35 mouse cellular contexts compared by ENCODE assay signal in genomic region chr13:49762208-49762607, GRCm38 (mm10). TPM values are rescaled to one million over a fixed set of nuclear protein-coding genes. Genes with fewer than 3 reads are reported as not detected.
DNase-seq lines count a peak whose midpoint lies in the region; ATAC-seq and TF ChIP-seq lines count a peak whose summit lies in the region.
"Had no signal": no experiment of that assay in that cellular context is flagged by ENCODE, and none has a peak within 500 bp of the region (broad histone marks: within the 10 kb centered on the region; RNA-seq: fewer than 3 reads in every experiment).

No protein-coding gene starts in this region.

- H3K79me2 ChIP-seq in heart, adult 2 months (replicated peaks; ENCODE audit: control insufficient read depth, insufficient read depth, low read length), result no peaks in the 10 kb centered on the region
- no peaks in the 10 kb centered on the region for H3K79me2 ChIP-seq in C2C12 (ENCODE audit: control insufficient read depth, insufficient read depth)

- no peak overlapping the region for H3K9ac ChIP-seq in heart, adult 2 months (ENCODE audit: low read depth, low read length)
- H3K9ac ChIP-seq in kidney, embryonic 14.5 days (ENCODE audit: low read depth, low read length), result no peak overlapping the region
- H3K9ac ChIP-seq: embryonic facial prominence, embryonic 13.5 days; forebrain, embryonic 12.5 days; forebrain, embryonic 15.5 days; heart, embryonic 12.5 days; heart, embryonic 15.5 days; hindbrain, embryonic 14.5 days had no signal

- H3K36me3 ChIP-seq in heart, adult 2 months (ENCODE audit: control insufficient read depth, insufficient read depth, low read length), result no peaks in the 10 kb centered on the region
- no peaks in the 10 kb centered on the region for H3K36me3 ChIP-seq in C2C12 (ENCODE audit: control insufficient read depth, insufficient read depth)
- H3K36me3 ChIP-seq in kidney, embryonic 14.5 days (ENCODE audit: control insufficient read depth, insufficient read depth, low read length), result no peaks in the 10 kb centered on the region
- H3K36me3 ChIP-seq: embryonic facial prominence, embryonic 10.5 days; embryonic facial prominence, embryonic 13.5 days; forebrain, embryonic 12.5 days; forebrain, embryonic 15.5 days; heart, embryonic 12.5 days; heart, embryonic 15.5 days had no signal

- ATAC-seq in kidney, embryonic 14.5 days (ENCODE audit: low FRiP score, low TSS enrichment), result no peak
- ATAC-seq: CD4-positive, CD25-positive, alpha-beta regulatory T cell, adult 4 months; forebrain, embryonic 15.5 days; hindbrain, postnatal 0 days; inflammation-experienced regulatory T-cells, adult 6 months; intestine, embryonic 16.5 days had no signal

- intact Hi-C loops in heart, adult 2 months (cut with DNase I), result no loop called here

- no peak for TF ChIP-seq EP300 in heart, adult 2 months (IDR thresholded peaks at IDR 0.05; ENCODE audit: insufficient read depth, low read depth, low read length)

- H3K79me3 ChIP-seq in C2C12 (ENCODE audit: low read depth), result no peaks in the 10 kb centered on the region

- no peak overlapping the region for H3ac ChIP-seq in C2C12 (ENCODE audit: control insufficient read depth, insufficient read length, low read depth)

- H3K4me3 ChIP-seq in heart, adult 2 months, result no peak overlapping the region
- no peak overlapping the region for H3K4me3 ChIP-seq in C2C12 (ENCODE audit: insufficient read depth, poor library complexity, severe bottlenecking)
- H3K4me3 ChIP-seq in kidney, embryonic 14.5 days (ENCODE audit: low read length), result no peak overlapping the region
- H3K4me3 ChIP-seq: embryonic facial prominence, embryonic 10.5 days; embryonic facial prominence, embryonic 13.5 days; erythroblast, embryonic 14.5 days; forebrain, embryonic 12.5 days; forebrain, embryonic 15.5 days; gastrocnemius, adult 2 months; heart, embryonic 12.5 days; heart, embryonic 15.5 days had no signal

- H3K27me3 ChIP-seq in heart, adult 2 months (ENCODE audit: control insufficient read depth, insufficient read depth, low read length), result no peaks in the 10 kb centered on the region
- H3K27me3 ChIP-seq in C2C12 (ENCODE audit: control insufficient read depth, insufficient read depth, insufficient read length), result no peaks in the 10 kb centered on the region
- H3K27me3 ChIP-seq in kidney, embryonic 14.5 days (ENCODE audit: control insufficient read depth, insufficient read depth, low read length), result no peaks in the 10 kb centered on the region
- H3K27me3 ChIP-seq: embryonic facial prominence, embryonic 13.5 days; forebrain, embryonic 12.5 days; forebrain, embryonic 15.5 days; heart, embryonic 12.5 days; heart, embryonic 15.5 days had no signal

- H3K27ac ChIP-seq in heart, adult 2 months, result no peak overlapping the region
- H3K27ac ChIP-seq in kidney, embryonic 14.5 days (ENCODE audit: low read depth, low read length), result no peak overlapping the region
- H3K27ac ChIP-seq: embryonic facial prominence, embryonic 10.5 days; embryonic facial prominence, embryonic 13.5 days; forebrain, embryonic 12.5 days; forebrain, embryonic 15.5 days; gastrocnemius, adult 2 months; heart, embryonic 15.5 days; hindbrain, embryonic 14.5 days; hindbrain, postnatal 0 days had no signal

- TF ChIP-seq POLR2A in heart, adult 2 months (IDR thresholded peaks at IDR 0.05; ENCODE audit: insufficient read depth, low read depth, low read length), result no peak

- no peak for TF ChIP-seq CTCF in heart, adult 2 months (IDR thresholded peaks at IDR 0.05)
- no peak for TF ChIP-seq CTCF in C2C12 (IDR thresholded peaks at IDR 0.05; ENCODE audit: control insufficient read depth, insufficient read depth, insufficient read length)

- H3K9me3 ChIP-seq in kidney, embryonic 14.5 days (ENCODE audit: control insufficient read depth, low read length), result no peaks in the 10 kb centered on the region
- H3K9me3 ChIP-seq: embryonic facial prominence, embryonic 10.5 days; embryonic facial prominence, embryonic 13.5 days; forebrain, embryonic 12.5 days; forebrain, embryonic 15.5 days; heart, embryonic 12.5 days; heart, embryonic 15.5 days had no signal

- H3K4me2 ChIP-seq in kidney, embryonic 14.5 days (replicated peaks; ENCODE audit: low read depth, low read length), result no peak overlapping the region
- H3K4me2 ChIP-seq: embryonic facial prominence, embryonic 13.5 days; forebrain, embryonic 12.5 days; forebrain, embryonic 15.5 days; heart, embryonic 12.5 days; heart, embryonic 15.5 days; hindbrain, embryonic 14.5 days had no signal

- H3K4me1 ChIP-seq in heart, adult 2 months (ENCODE audit: control insufficient read depth, insufficient read depth, low read length), result no peaks in the 10 kb centered on the region
- no peaks in the 10 kb centered on the region for H3K4me1 ChIP-seq in kidney, embryonic 14.5 days (ENCODE audit: control insufficient read depth, insufficient read depth, low read length)
- H3K4me1 ChIP-seq: forebrain, embryonic 12.5 days; forebrain, embryonic 15.5 days; heart, embryonic 12.5 days; heart, embryonic 15.5 days had no signal

- WGBS in heart, adult 2 months, result 85% methylated on average over 14 of the region's 14 CpGs
- 86% methylated on average over 14 of the region's 14 CpGs for WGBS in kidney, embryonic 14.5 days

- DNase-seq in heart, adult 11 months, result peak; percentile 54
- no peak for DNase-seq in heart, adult 2 months
- DNase-seq in ES-CJ7 (ENCODE audit: low read depth, low spot score) (peak; percentile 70), R1 (ENCODE audit: low read depth, low spot score) (peak; percentile 75)
- no peak for DNase-seq in left cerebral cortex, adult 18-20 months (ENCODE audit: low spot score in 2 of 2)
- DNase-seq in layer of hippocampus, postnatal 10 days (ENCODE audit: low spot score in 2 of 2), result no peak
- DNase-seq: adrenal gland, adult 2 months; adrenal gland, postnatal 14 days; B cell, adult 2 months; cerebellum, adult 11 months; cerebellum, adult 2 months; cerebellum, adult 9-11 months; cerebellum, postnatal 25 days; gastrocnemius, adult 2 months; gastrocnemius, postnatal 25 days; heart, postnatal 10 days; heart, postnatal 4 days; kidney, adult 18-20 months had no signal

TF ChIP-seq in C2C12, 6 proteins besides CTCF, POLR2A, EP300 and RAD21:
- TF ChIP-seq MAX (IDR thresholded peaks at IDR 0.05) (no peak), MYOD1 (IDR thresholded peaks at IDR 0.05; ENCODE audit: control insufficient read depth, insufficient read length, low read depth) (no peak), USF1 (IDR thresholded peaks at IDR 0.05; ENCODE audit: low read depth) (peak; percentile 51), MYOG (IDR thresholded peaks at IDR 0.05; ENCODE audit: control insufficient read depth, extremely low read depth, insufficient read length) (no peak), FOSL1 (IDR thresholded peaks at IDR 0.05; ENCODE audit: insufficient read depth, low read length, poor library complexity, severe bottlenecking) (no peak), CEBPB (IDR thresholded peaks at IDR 0.05; ENCODE audit: low read depth) (no peak)

RNA-seq across cellular contexts. Expression of gene Gm30302, which starts 36.6 kb away (rescaled TPM):
- under 1 TPM; 0.10 to 0.32 TPM for total RNA-seq in heart, adult 2 months (2021)
- polyA plus RNA-seq in heart, adult 2 months (2012; rRNA removed), result 0.18 and 0.25 TPM in 2 replicates
- polyA plus RNA-seq in C2C12 (2012; fragmentation: generic; extraction: Trizol), result not detected
- not detected for total RNA-seq in left cerebral cortex, adult 18-20 months (2021)
- total RNA-seq in layer of hippocampus, postnatal 10 days (2021), result not detected
- polyA plus RNA-seq in kidney, embryonic 14.5 days (2014; fragmentation: Nextera tagmentation; extraction: Ambion mirVana), result not detected in 2 replicates
- total RNA-seq: adrenal gland, adult 2 months; adrenal gland, postnatal 14 days; adrenal gland, postnatal 4 days; common myeloid progenitor, adult 5-6 weeks; gastrocnemius, adult 2 months; gastrocnemius, postnatal 25 days; hindbrain, postnatal 0 days had no signal
- polyA plus RNA-seq: adrenal gland, adult 2 months; CD4-positive, CD25-positive, alpha-beta regulatory T cell, adult 4 months; cerebellum, adult 2 months; embryonic facial prominence, embryonic 10.5 days; embryonic facial prominence, embryonic 13.5 days; erythroblast, embryonic 14.5 days; forebrain, embryonic 12.5 days; forebrain, embryonic 15.5 days; heart, embryonic 12.5 days; heart, embryonic 15.5 days; hindbrain, embryonic 11.5 days; hindbrain, postnatal 0 days; inflammation-experienced regulatory T-cells, adult 6 months; intestine, embryonic 16.5 days had no signal

Comparison
In these comparisons a context has a peak if more than half of its experiments do, and no peak if none do; other contexts are left out.
1. DNase-seq: peak in heart, adult 11 months (single experiment), ES-CJ7 (single experiment) and R1 (single experiment); none in heart, adult 2 months (0 of 2), left cerebral cortex, adult 18-20 months (0 of 2) and layer of hippocampus, postnatal 10 days (0 of 2).